Mouse (Mus musculus): ENCODE results near the gene Il16. TPM values are rescaled to one million over a fixed set of nuclear protein-coding genes. Genes with fewer than 3 reads are reported as not detected.
A peak's percentile ranks its signal among the peaks of the same experiment; 100 is the strongest.

The Il16 gene
- polyA plus RNA-seq, 1 experiment from 2014 or later = 3.1 TPM

- no peak overlapping the region for H3K27ac ChIP-seq
- no peak for ATAC-seq (replicated peaks; ENCODE audit: low FRiP score, low read depth)
- H3K4me2 ChIP-seq (ENCODE audit: low read length) = no peak overlapping the region
- DNase-seq (ENCODE audit: low spot score) = no peak
- no peak overlapping the region for H3K4me3 ChIP-seq (replicated peaks; ENCODE audit: low read depth, low read length)
- no peaks in the 10 kb centered on the region for H3K27me3 ChIP-seq (ENCODE audit: insufficient read depth, low read length)
- no peaks in the 10 kb centered on the region for H3K9me3 ChIP-seq (replicated peaks; ENCODE audit: low read length)
- no peaks in the 10 kb centered on the region for H3K4me1 ChIP-seq (replicated peaks; ENCODE audit: insufficient read depth, low read length)
- H3K36me3 ChIP-seq (ENCODE audit: insufficient read depth, low read length) = no peaks in the 10 kb centered on the region
- H3K9ac ChIP-seq (ENCODE audit: low read depth, low read length) = no peak overlapping the region
- no peak for TF ChIP-seq CTCF (IDR thresholded peaks at IDR 0.05; ENCODE audit: low read depth)
- WGBS = 87% methylated on average over 15 of the region's 15 CpGs
Measured at GRCm38 (mm10) chr7:83731961-83732666, 13.4 kb downstream of the Il16 start.

GRCm38 (mm10) chr7:83731297-83731696 lies 14.2 kb downstream of the Il16 start:
- Histone ChIP-seq H3K36me3 (ENCODE audit: insufficient read depth, low read length) (no peaks in the 10 kb centered on the region), H3K27ac (no peak overlapping the region), H3K4me2 (ENCODE audit: low read length) (no peak overlapping the region), H3K27me3 (ENCODE audit: insufficient read depth, low read length) (no peaks in the 10 kb centered on the region), H3K4me1 (replicated peaks; ENCODE audit: insufficient read depth, low read length) (no peaks in the 10 kb centered on the region), H3K9me3 (replicated peaks; ENCODE audit: low read length) (no peaks in the 10 kb centered on the region), H3K4me3 (replicated peaks; ENCODE audit: low read depth, low read length) (no peak overlapping the region), H3K9ac (ENCODE audit: low read depth, low read length) (no peak overlapping the region)
- TF ChIP-seq CTCF (IDR thresholded peaks at IDR 0.05; ENCODE audit: low read depth) = no peak
- DNase-seq (ENCODE audit: low spot score) (no peak), ATAC-seq (replicated peaks; ENCODE audit: low FRiP score, low read depth) (no peak)
- WGBS = 78% methylated on average over 6 of the region's 6 CpGs

DNA sequence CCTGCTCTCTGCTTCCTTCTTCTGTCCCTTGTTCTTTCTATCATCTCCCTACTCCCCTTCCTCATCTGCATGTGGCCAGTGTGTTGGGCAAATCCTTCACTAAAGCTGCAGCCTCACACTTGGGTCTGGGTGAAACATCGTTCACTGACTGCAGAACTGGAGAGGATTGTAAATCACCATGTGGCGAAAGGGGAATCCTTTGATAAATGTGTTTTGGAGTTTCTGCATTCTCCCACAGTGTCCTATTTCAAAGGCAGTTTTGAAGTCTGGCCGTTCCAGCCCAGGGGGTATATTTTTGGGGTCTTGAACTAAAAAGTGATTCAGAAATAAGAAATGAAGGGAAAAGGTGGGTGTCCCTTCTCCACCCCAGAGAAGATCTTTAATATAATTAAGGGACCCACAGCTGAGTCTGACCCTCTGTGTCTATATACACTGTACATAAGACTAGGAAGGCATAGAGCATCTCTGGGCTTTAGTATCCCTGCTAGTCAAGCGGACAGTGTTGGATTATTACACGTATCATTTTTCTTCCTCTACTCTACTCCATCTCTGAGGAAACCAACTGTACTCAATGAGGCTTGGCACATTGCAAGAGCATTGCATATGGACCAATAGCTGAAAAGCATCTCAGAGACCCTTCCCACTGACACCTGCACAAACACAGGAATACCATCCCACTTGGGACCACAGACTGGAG lies 18.4 kb downstream of the Il16 start:
- ATAC-seq (replicated peaks; ENCODE audit: low FRiP score, low read depth) (no peak), DNase-seq (ENCODE audit: low spot score) (peak; percentile 49)
- Histone ChIP-seq H3K4me3 (replicated peaks; ENCODE audit: low read depth, low read length) (no peak overlapping the region), H3K27me3 (ENCODE audit: insufficient read depth, low read length) (no peaks in the 10 kb centered on the region), H3K9me3 (replicated peaks; ENCODE audit: low read length) (no peaks in the 10 kb centered on the region), H3K27ac (no peak overlapping the region), H3K4me2 (ENCODE audit: low read length) (no peak overlapping the region), H3K4me1 (replicated peaks; ENCODE audit: insufficient read depth, low read length) (no peaks in the 10 kb centered on the region), H3K36me3 (ENCODE audit: insufficient read depth, low read length) (no peaks in the 10 kb centered on the region), H3K9ac (ENCODE audit: low read depth, low read length) (no peak overlapping the region)
- WGBS = 27% methylated on average over 5 of the region's 5 CpGs
- TF ChIP-seq CTCF (IDR thresholded peaks at IDR 0.05; ENCODE audit: low read depth) = no peak

- Histone ChIP-seq H3K4me2 (ENCODE audit: low read length) (no peak overlapping the region), H3K4me3 (replicated peaks; ENCODE audit: low read depth, low read length) (no peak overlapping the region), H3K9ac (ENCODE audit: low read depth, low read length) (no peak overlapping the region), H3K27ac (no peak overlapping the region), H3K4me1 (replicated peaks; ENCODE audit: insufficient read depth, low read length) (no peaks in the 10 kb centered on the region), H3K36me3 (ENCODE audit: insufficient read depth, low read length) (no peaks in the 10 kb centered on the region), H3K9me3 (replicated peaks; ENCODE audit: low read length) (no peaks in the 10 kb centered on the region), H3K27me3 (ENCODE audit: insufficient read depth, low read length) (no peaks in the 10 kb centered on the region)
- no peak for DNase-seq (ENCODE audit: low spot score)
- no peak for TF ChIP-seq CTCF (IDR thresholded peaks at IDR 0.05; ENCODE audit: low read depth)
- no peak for ATAC-seq (replicated peaks; ENCODE audit: low FRiP score, low read depth)
Measured at GRCm38 (mm10) chr7:83725801-83726200, 19.7 kb downstream of the Il16 start.

DNA sequence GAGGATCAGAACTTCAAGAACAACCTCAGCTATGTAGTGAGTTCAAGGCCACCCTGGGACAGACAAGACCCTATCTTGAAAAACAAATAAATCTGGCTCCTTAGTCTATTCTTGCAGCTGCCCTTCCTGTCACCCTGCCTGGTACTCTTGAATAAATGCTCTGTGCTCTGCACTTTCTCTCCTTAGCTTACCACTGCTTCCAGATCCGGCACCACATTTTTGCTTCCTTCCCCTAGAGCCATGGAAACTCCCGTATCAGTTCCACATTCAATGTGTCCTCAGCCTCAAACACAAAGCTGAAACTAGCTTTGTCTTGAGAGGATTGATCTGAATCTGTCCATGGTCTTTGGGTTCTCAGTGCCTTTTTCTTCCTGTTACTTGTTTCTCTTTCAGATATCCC lies 21.0 kb downstream of the Il16 start:
- TF ChIP-seq CTCF (IDR thresholded peaks at IDR 0.05; ENCODE audit: low read depth) = no peak
- no peaks in the 10 kb centered on the region for H3K27me3 ChIP-seq (ENCODE audit: insufficient read depth, low read length)
- no peak overlapping the region for H3K9ac ChIP-seq (ENCODE audit: low read depth, low read length)
- DNase-seq (ENCODE audit: low spot score) = no peak
- H3K36me3 ChIP-seq (ENCODE audit: insufficient read depth, low read length) = no peaks in the 10 kb centered on the region
- H3K9me3 ChIP-seq (replicated peaks; ENCODE audit: low read length) = no peaks in the 10 kb centered on the region
- no peak overlapping the region for H3K4me3 ChIP-seq (replicated peaks; ENCODE audit: low read depth, low read length)
- H3K4me2 ChIP-seq (ENCODE audit: low read length) = no peak overlapping the region
- H3K4me1 ChIP-seq (replicated peaks; ENCODE audit: insufficient read depth, low read length) = no peaks in the 10 kb centered on the region
- no peak for ATAC-seq (replicated peaks; ENCODE audit: low FRiP score, low read depth)
- H3K27ac ChIP-seq = no peak overlapping the region
- 41% methylated on average over 2 of the region's 2 CpGs for WGBS

DNA sequence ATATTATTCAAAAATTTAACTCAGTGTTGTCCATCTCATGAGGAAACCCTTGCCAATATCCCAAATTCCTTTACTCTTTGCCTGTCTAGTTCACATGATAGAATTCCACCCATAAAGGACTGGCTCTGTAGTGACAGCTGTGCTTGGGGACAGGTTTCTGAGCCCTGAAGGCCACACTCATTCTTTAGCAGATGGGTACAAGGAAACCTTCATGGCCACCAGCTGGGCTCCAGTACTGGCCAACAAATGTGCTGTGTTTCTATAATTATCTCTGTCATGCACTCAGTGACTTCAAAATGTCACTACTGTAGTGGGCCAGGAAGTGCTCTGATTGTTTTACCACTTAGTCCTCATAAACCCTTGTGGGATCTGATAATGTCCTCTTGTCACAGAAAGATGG lies 21.6 kb downstream of the Il16 start:
- ATAC-seq (replicated peaks; ENCODE audit: low FRiP score, low read depth) (no peak), DNase-seq (ENCODE audit: low spot score) (no peak)
- no peak for TF ChIP-seq CTCF (IDR thresholded peaks at IDR 0.05; ENCODE audit: low read depth)
- no peaks in the 10 kb centered on the region for H3K36me3 ChIP-seq (ENCODE audit: insufficient read depth, low read length)
- H3K9ac ChIP-seq (ENCODE audit: low read depth, low read length) = no peak overlapping the region
- no peaks in the 10 kb centered on the region for H3K9me3 ChIP-seq (replicated peaks; ENCODE audit: low read length)
- H3K27me3 ChIP-seq (ENCODE audit: insufficient read depth, low read length) = no peaks in the 10 kb centered on the region
- H3K4me3 ChIP-seq (replicated peaks; ENCODE audit: low read depth, low read length) = no peak overlapping the region
- no peak overlapping the region for H3K27ac ChIP-seq
- H3K4me2 ChIP-seq (ENCODE audit: low read length) = no peak overlapping the region
- H3K4me1 ChIP-seq (replicated peaks; ENCODE audit: insufficient read depth, low read length) = no peaks in the 10 kb centered on the region
